Mouse (Mus musculus) thymus, postnatal 4 days (tissue): ENCODE measurements around the gene Neurog3.

ENCODE experiments used
- DNase-seq: peaks from one replicate; pipeline ENCODE4 v3.0.0; 2021

Gene Neurog3

GRCm38 (mm10) chr10:62138040-62138439, 5.2 kb downstream of the Neurog3 start:
- DNase-seq = no peak

- DNase-seq = no peak
Measured at GRCm38 (mm10) chr10:62143820-62144219, 10.9 kb downstream of the Neurog3 start, which contains the start of gene Fam241b. Gene Fam241b (minus strand): TSS chr10:62143920.

GRCm38 (mm10) chr10:62145957-62146356, 13.1 kb downstream of the Neurog3 start:
- no peak for DNase-seq

GRCm38 (mm10) chr10:62147466-62148248, 14.8 kb downstream of the Neurog3 start:
- no peak for DNase-seq

- DNase-seq = no peak
Measured at GRCm38 (mm10) chr10:62149929-62150328, 17.0 kb downstream of the Neurog3 start.

- DNase-seq = no peak
Measured at GRCm38 (mm10) chr10:62162410-62162809, 29.5 kb downstream of the Neurog3 start.

- DNase-seq = no peak
Measured at GRCm38 (mm10) chr10:62172841-62173553, 40.1 kb downstream of the Neurog3 start.

- DNase-seq = no peak
Measured at GRCm38 (mm10) chr10:62173941-62174448, 41.1 kb downstream of the Neurog3 start.

GRCm38 (mm10) chr10:62174533-62175313, 41.8 kb downstream of the Neurog3 start:
- DNase-seq = no peak

- DNase-seq = no peak
Measured at GRCm38 (mm10) chr10:62179944-62180343, 47.1 kb downstream of the Neurog3 start.

GRCm38 (mm10) chr10:62181701-62182100, 48.8 kb downstream of the Neurog3 start:
- no peak for DNase-seq

- no peak for DNase-seq
Measured at GRCm38 (mm10) chr10:62182471-62183014, 49.7 kb downstream of the Neurog3 start.

- DNase-seq = peak; percentile 98
Measured at GRCm38 (mm10) chr10:62183053-62183452, 50.2 kb downstream of the Neurog3 start.
